In genomic region chr16:43575066-43575465, GRCm38 (mm10) we compare ENCODE assay signal across 8 mouse cellular contexts.
DNase-seq lines count a peak whose midpoint lies in the region; ATAC-seq and TF ChIP-seq lines count a peak whose summit lies in the region.
"Had no signal": no experiment of that assay in that cellular context is flagged by ENCODE, and none has a peak within 500 bp of the region (broad histone marks: within the 10 kb centered on the region; RNA-seq: fewer than 3 reads in every experiment).

No protein-coding gene starts in this region.

- no peaks in the 10 kb centered on the region for H3K27me3 ChIP-seq in kidney, postnatal 0 days (ENCODE audit: insufficient read depth, low read length)
- H3K27me3 ChIP-seq in kidney, embryonic 15.5 days: no peaks in the 10 kb centered on the region
- H3K27me3 ChIP-seq in embryonic facial prominence, embryonic 13.5 days: no peaks in the 10 kb centered on the region
- no peaks in the 10 kb centered on the region for H3K27me3 ChIP-seq in hindbrain, embryonic 14.5 days (ENCODE audit: control insufficient read depth, insufficient read depth, low read length)
- H3K27me3 ChIP-seq in limb, embryonic 10.5 days (ENCODE audit: low read depth, poor library complexity, severe bottlenecking): 0 out of 2 replicates have a peak, but pooled peaks cover 5% of the 10 kb centered on the region
- H3K27me3 ChIP-seq: Patski had no signal

- no peak for ATAC-seq in kidney, postnatal 0 days (replicated peaks; ENCODE audit: low FRiP score, low read depth)
- ATAC-seq in kidney, embryonic 15.5 days (replicated peaks; ENCODE audit: low FRiP score): no peak
- ATAC-seq in embryonic facial prominence, embryonic 13.5 days (ENCODE audit: insufficient number of reproducible peaks, insufficient read depth, low FRiP score, low TSS enrichment, low read depth): no peak
- ATAC-seq in hindbrain, embryonic 14.5 days (ENCODE audit: low FRiP score): peak; percentile 32; the same call in 1 of the 2 replicates

- in situ Hi-C loops in ES-E14 (cut with MboI; ENCODE audit: low sequenced_read_pairs in 2 of 2, unreplicated experiment in 2 of 2): no loop called here

- 68% methylated on average over 4 of the region's 4 CpGs for WGBS in kidney, postnatal 0 days
- WGBS in kidney, embryonic 15.5 days: 72% methylated on average over 4 of the region's 4 CpGs
- WGBS in embryonic facial prominence, embryonic 13.5 days: 49% methylated on average over 4 of the region's 4 CpGs
- WGBS in hindbrain, embryonic 14.5 days: 31% methylated on average over 4 of the region's 4 CpGs
- WGBS in limb, embryonic 10.5 days: 53% methylated on average over 4 of the region's 4 CpGs

- H3K4me3 ChIP-seq in kidney, postnatal 0 days (replicated peaks; ENCODE audit: low read depth, low read length): no peak overlapping the region
- H3K4me3 ChIP-seq in kidney, embryonic 15.5 days (replicated peaks): no peak overlapping the region
- no peak overlapping the region for H3K4me3 ChIP-seq in ES-E14 (ENCODE audit: insufficient read depth in 1 of 2, low read depth in 1 of 2, low read length in 2 of 2, poor library complexity in 1 of 2, severe bottlenecking in 1 of 2)
- no peak overlapping the region for H3K4me3 ChIP-seq in embryonic facial prominence, embryonic 13.5 days
- no peak overlapping the region for H3K4me3 ChIP-seq in hindbrain, embryonic 14.5 days (replicated peaks; ENCODE audit: low read length)
- no peak overlapping the region for H3K4me3 ChIP-seq in limb, embryonic 10.5 days

- H3K9ac ChIP-seq in kidney, postnatal 0 days (ENCODE audit: low read depth, low read length): no peak overlapping the region
- no peak overlapping the region for H3K9ac ChIP-seq in kidney, embryonic 15.5 days
- H3K9ac ChIP-seq in ES-E14 (ENCODE audit: insufficient read depth, low read depth, low read length, poor library complexity, severe bottlenecking): no peak overlapping the region
- no peak overlapping the region for H3K9ac ChIP-seq in embryonic facial prominence, embryonic 13.5 days
- peak overlapping the region; percentile 39; the same call in 1 of the 2 replicates for H3K9ac ChIP-seq in hindbrain, embryonic 14.5 days

- no peak for DNase-seq in kidney, postnatal 0 days (ENCODE audit: low spot score)
- peak; percentile 44 for DNase-seq in ES-E14 (ENCODE audit: low read depth, low spot score)
- no peak for DNase-seq in hindbrain, embryonic 14.5 days (ENCODE audit: low spot score)
- no peak for DNase-seq in limb, embryonic 10.5 days (ENCODE audit: low spot score)
- no peak for DNase-seq in layer of hippocampus, adult 8-10 months (ENCODE audit: low spot score in 2 of 2)

- H3K36me3 ChIP-seq in kidney, postnatal 0 days (ENCODE audit: insufficient read depth, low read length): 0 out of 2 replicates have a peak, but pooled peaks cover 5% of the 10 kb centered on the region
- H3K36me3 ChIP-seq in kidney, embryonic 15.5 days: no peaks in the 10 kb centered on the region
- no peaks in the 10 kb centered on the region for H3K36me3 ChIP-seq in ES-E14 (ENCODE audit: control insufficient read depth, insufficient read depth, low read length, poor library complexity, severe bottlenecking)
- no peaks in the 10 kb centered on the region for H3K36me3 ChIP-seq in embryonic facial prominence, embryonic 13.5 days
- peaks cover 21% of the 10 kb centered on the region for H3K36me3 ChIP-seq in hindbrain, embryonic 14.5 days (replicated peaks; ENCODE audit: control insufficient read depth, insufficient read depth)
- H3K36me3 ChIP-seq in limb, embryonic 10.5 days: no peaks in the 10 kb centered on the region

- H3K4me1 ChIP-seq in kidney, postnatal 0 days (replicated peaks; ENCODE audit: insufficient read depth, low read length): peaks cover 26% of the 10 kb centered on the region
- H3K4me1 ChIP-seq in kidney, embryonic 15.5 days: peaks cover 44% of the 10 kb centered on the region
- H3K4me1 ChIP-seq in ES-E14 (ENCODE audit: control insufficient read depth in 2 of 2, insufficient read depth in 2 of 2, low read length in 2 of 2, poor library complexity in 1 of 2): peaks cover 13 to 18% of the 10 kb centered on the region in 2 experiments
- H3K4me1 ChIP-seq in embryonic facial prominence, embryonic 13.5 days: peaks cover 65% of the 10 kb centered on the region
- peaks cover 25% of the 10 kb centered on the region for H3K4me1 ChIP-seq in hindbrain, embryonic 14.5 days (replicated peaks; ENCODE audit: control insufficient read depth, insufficient read depth, low read length)
- H3K4me1 ChIP-seq in limb, embryonic 10.5 days: peaks cover 25% of the 10 kb centered on the region

- H3K27ac ChIP-seq in kidney, postnatal 0 days: 0 out of 2 replicates have a peak overlapping the region, but pooled peaks have one; percentile 50
- H3K27ac ChIP-seq in kidney, embryonic 15.5 days: no peak overlapping the region
- no peak overlapping the region for H3K27ac ChIP-seq in ES-E14 (ENCODE audit: insufficient read depth, low read depth, low read length, poor library complexity, severe bottlenecking)
- H3K27ac ChIP-seq in embryonic facial prominence, embryonic 13.5 days: peak overlapping the region; percentile 55; the same call in 1 of the 2 replicates
- peak overlapping the region; percentile 64 for H3K27ac ChIP-seq in hindbrain, embryonic 14.5 days
- no peak overlapping the region for H3K27ac ChIP-seq in limb, embryonic 10.5 days

- H3K9me3 ChIP-seq in kidney, postnatal 0 days (replicated peaks; ENCODE audit: low read length): no peaks in the 10 kb centered on the region
- no peaks in the 10 kb centered on the region for H3K9me3 ChIP-seq in kidney, embryonic 15.5 days (replicated peaks)
- H3K9me3 ChIP-seq in ES-E14 (ENCODE audit: control insufficient read depth, insufficient read depth, low read depth, low read length): no peaks in the 10 kb centered on the region
- no peaks in the 10 kb centered on the region for H3K9me3 ChIP-seq in embryonic facial prominence, embryonic 13.5 days
- no peaks in the 10 kb centered on the region for H3K9me3 ChIP-seq in hindbrain, embryonic 14.5 days (ENCODE audit: control insufficient read depth, low read length)
- H3K9me3 ChIP-seq in limb, embryonic 10.5 days (replicated peaks): no peaks in the 10 kb centered on the region

- no peak for TF ChIP-seq CTCF in kidney, postnatal 0 days (IDR thresholded peaks at IDR 0.05; ENCODE audit: low read depth)

- H3K4me2 ChIP-seq in kidney, postnatal 0 days (ENCODE audit: low read length): no peak overlapping the region
- no peak overlapping the region for H3K4me2 ChIP-seq in kidney, embryonic 15.5 days
- H3K4me2 ChIP-seq in embryonic facial prominence, embryonic 13.5 days: no peak overlapping the region
- no peak overlapping the region for H3K4me2 ChIP-seq in hindbrain, embryonic 14.5 days (replicated peaks)

TF ChIP-seq in ES-E14, 5 proteins besides CTCF, POLR2A, EP300 and RAD21:
- no peak for TF ChIP-seq ZNF384 (IDR thresholded peaks at IDR 0.05; ENCODE audit: low read depth, low read length)
- TF ChIP-seq HCFC1 (IDR thresholded peaks at IDR 0.05; ENCODE audit: borderline replicate concordance, insufficient read depth, low read length): no peak
- no peak; the same call in 1 of the 2 replicates for TF ChIP-seq CHD2 (IDR thresholded peaks at IDR 0.05; ENCODE audit: low read depth, low read length)
- no peak for TF ChIP-seq ZC3H11A (IDR thresholded peaks at IDR 0.05; ENCODE audit: borderline replicate concordance, low read depth, low read length)
- no peak for TF ChIP-seq MAFK (IDR thresholded peaks at IDR 0.05; ENCODE audit: insufficient read depth, low read depth, low read length)

Comparison
In these comparisons a context has a peak if more than half of its experiments do, and no peak if none do; other contexts are left out.
1. H3K27ac ChIP-seq: peak in kidney, postnatal 0 days (single experiment), embryonic facial prominence, embryonic 13.5 days (single experiment) and hindbrain, embryonic 14.5 days (single experiment); none in kidney, embryonic 15.5 days (single experiment), ES-E14 (single experiment) and limb, embryonic 10.5 days (single experiment).